Mouse (Mus musculus): Measurements from ENCODE around the gene H2-Oa. TPM values are rescaled to one million over a fixed set of nuclear protein-coding genes. Genes with fewer than 3 reads are reported as not detected.

The H2-Oa gene
- polyA plus RNA-seq, 1 experiment, result 0.04 TPM

- no peaks in the 10 kb centered on the region for H3K36me3 ChIP-seq (ENCODE audit: control insufficient read depth)
- peaks cover 19% of the 10 kb centered on the region for H3K27me3 ChIP-seq (ENCODE audit: control insufficient read depth)
- no peak for TF ChIP-seq TAL1 (IDR thresholded peaks at IDR 0.05; ENCODE audit: low read length)
- no peak for TF ChIP-seq GATA1 (IDR thresholded peaks at IDR 0.05; ENCODE audit: low read length)
- no peak overlapping the region for H3K4me3 ChIP-seq (replicated peaks)
- peaks cover 6% of the 10 kb centered on the region for H3K4me1 ChIP-seq (ENCODE audit: control insufficient read depth)
- no peaks in the 10 kb centered on the region for H3K9me3 ChIP-seq (ENCODE audit: control insufficient read depth, low read length)
These were observed 13.1 kb upstream of the H2-Oa start for GRCm38 (mm10) chr17:34079002-34079401.

- H3K36me3 ChIP-seq (ENCODE audit: control insufficient read depth), result no peaks in the 10 kb centered on the region
- H3K27me3 ChIP-seq (ENCODE audit: control insufficient read depth), result peaks cover 19% of the 10 kb centered on the region
- no peak for TF ChIP-seq GATA1 (IDR thresholded peaks at IDR 0.05; ENCODE audit: low read length)
- no peak for TF ChIP-seq TAL1 (IDR thresholded peaks at IDR 0.05; ENCODE audit: low read length)
- no peak overlapping the region for H3K4me3 ChIP-seq (replicated peaks)
- H3K9me3 ChIP-seq (ENCODE audit: control insufficient read depth, low read length), result no peaks in the 10 kb centered on the region
- peaks cover 6% of the 10 kb centered on the region for H3K4me1 ChIP-seq (ENCODE audit: control insufficient read depth)
These were observed 12.5 kb upstream of the H2-Oa start for GRCm38 (mm10) chr17:34079621-34080020.

DNA sequence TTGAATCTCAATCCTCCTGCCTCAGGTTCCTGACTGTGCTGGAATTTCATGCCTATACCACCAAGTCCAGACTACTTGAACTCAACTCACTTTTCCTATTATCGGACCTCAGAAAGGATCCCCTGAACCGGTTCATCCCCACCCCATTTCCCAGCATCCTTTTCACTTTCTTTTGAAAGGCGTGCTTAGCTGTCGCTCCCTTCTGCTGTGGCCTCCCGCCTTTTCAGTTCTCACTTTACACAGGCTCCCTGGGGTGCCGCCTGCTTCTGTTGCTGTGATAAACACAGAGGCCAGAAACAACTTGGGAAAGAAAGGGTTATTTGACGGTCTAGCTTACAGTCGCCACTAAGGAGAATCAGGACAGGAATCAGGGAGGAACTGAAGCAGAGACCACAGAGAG is 9.0 kb upstream of the H2-Oa start:
- H3K4me1 ChIP-seq (ENCODE audit: control insufficient read depth), result peaks cover 10% of the 10 kb centered on the region
- H3K27me3 ChIP-seq (ENCODE audit: control insufficient read depth), result no peaks in the 10 kb centered on the region
- H3K9me3 ChIP-seq (ENCODE audit: control insufficient read depth, low read length), result no peaks in the 10 kb centered on the region
- no peaks in the 10 kb centered on the region for H3K36me3 ChIP-seq (ENCODE audit: control insufficient read depth)
- no peak overlapping the region for H3K4me3 ChIP-seq (replicated peaks)
- TF ChIP-seq TAL1 (IDR thresholded peaks at IDR 0.05; ENCODE audit: low read length) (no peak), GATA1 (IDR thresholded peaks at IDR 0.05; ENCODE audit: low read length) (no peak)

DNA sequence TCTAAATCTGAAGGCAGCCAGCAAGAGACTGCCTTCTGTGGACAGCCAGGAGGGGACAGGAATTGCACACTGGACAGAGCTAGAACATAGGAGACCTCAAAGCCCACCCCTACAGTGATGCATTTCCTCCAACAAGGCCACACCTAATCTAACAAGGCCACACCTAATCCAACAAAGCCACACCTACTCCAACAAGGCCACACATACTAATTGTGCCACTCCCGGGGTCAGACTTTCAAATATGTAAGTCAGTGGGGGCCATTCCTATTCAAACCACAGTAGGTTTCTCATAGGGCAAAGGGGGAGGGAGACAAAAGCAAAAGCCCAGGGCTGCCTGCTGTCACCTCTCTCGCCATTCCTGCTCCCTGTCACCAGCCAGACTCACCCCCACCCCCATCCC is 4.8 kb upstream of the H2-Oa start:
- Histone ChIP-seq H3K9me3 (ENCODE audit: control insufficient read depth, low read length) (no peaks in the 10 kb centered on the region), H3K4me3 (replicated peaks) (no peak overlapping the region), H3K4me1 (ENCODE audit: control insufficient read depth) (peaks cover 13% of the 10 kb centered on the region), H3K27me3 (ENCODE audit: control insufficient read depth) (peaks cover 2% of the 10 kb centered on the region; the same call in 1 of the 2 replicates), H3K36me3 (ENCODE audit: control insufficient read depth) (no peaks in the 10 kb centered on the region)
- TF ChIP-seq TAL1 (IDR thresholded peaks at IDR 0.05; ENCODE audit: low read length), result no peak
- TF ChIP-seq GATA1 (IDR thresholded peaks at IDR 0.05; ENCODE audit: low read length), result no peak

- no peak for TF ChIP-seq TAL1 (IDR thresholded peaks at IDR 0.05; ENCODE audit: low read length)
- TF ChIP-seq GATA1 (IDR thresholded peaks at IDR 0.05; ENCODE audit: low read length), result no peak
- Histone ChIP-seq H3K9me3 (ENCODE audit: control insufficient read depth, low read length) (no peaks in the 10 kb centered on the region), H3K36me3 (ENCODE audit: control insufficient read depth) (no peaks in the 10 kb centered on the region), H3K4me1 (ENCODE audit: control insufficient read depth) (peaks cover 13% of the 10 kb centered on the region), H3K27me3 (ENCODE audit: control insufficient read depth) (peaks cover 2% of the 10 kb centered on the region; the same call in 1 of the 2 replicates), H3K4me3 (replicated peaks) (no peak overlapping the region)
These were observed 4.0 kb upstream of the H2-Oa start for GRCm38 (mm10) chr17:34088124-34088523.

DNA sequence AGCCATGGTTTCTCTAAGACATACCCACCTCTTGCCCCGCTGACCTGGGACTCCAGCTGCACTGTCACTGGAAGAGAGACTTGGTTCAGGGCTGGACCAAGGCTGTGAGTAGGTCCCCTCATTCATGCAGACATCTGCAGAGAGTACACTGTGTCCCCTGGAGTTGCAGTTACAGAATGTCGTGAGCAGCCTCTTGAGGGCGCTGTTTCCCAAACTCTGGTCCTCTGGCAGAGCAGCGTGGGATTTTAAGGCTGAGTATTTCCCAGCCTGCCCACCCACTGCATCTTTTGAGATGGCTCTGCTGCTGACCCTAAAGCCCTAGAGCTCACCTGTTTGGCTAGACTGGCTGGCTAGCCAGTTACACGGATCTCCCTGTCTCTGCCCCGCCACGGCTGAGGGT is 1.2 kb upstream of the H2-Oa start:
- TF ChIP-seq TAL1 (IDR thresholded peaks at IDR 0.05; ENCODE audit: low read length), result no peak
- TF ChIP-seq GATA1 (IDR thresholded peaks at IDR 0.05; ENCODE audit: low read length), result no peak
- peaks cover 14% of the 10 kb centered on the region for H3K27me3 ChIP-seq (ENCODE audit: control insufficient read depth)
- H3K36me3 ChIP-seq (ENCODE audit: control insufficient read depth), result no peaks in the 10 kb centered on the region
- no peak overlapping the region for H3K4me3 ChIP-seq (replicated peaks)
- peaks cover 27% of the 10 kb centered on the region for H3K4me1 ChIP-seq (ENCODE audit: control insufficient read depth)
- no peaks in the 10 kb centered on the region for H3K9me3 ChIP-seq (ENCODE audit: control insufficient read depth, low read length)

GRCm38 (mm10) chr17:34093199-34093874 is 1.2 kb downstream of the H2-Oa start:
- Histone ChIP-seq H3K4me3 (replicated peaks) (no peak overlapping the region), H3K27me3 (ENCODE audit: control insufficient read depth) (peaks cover 17% of the 10 kb centered on the region), H3K9me3 (ENCODE audit: control insufficient read depth, low read length) (no peaks in the 10 kb centered on the region), H3K4me1 (ENCODE audit: control insufficient read depth) (peaks cover 19% of the 10 kb centered on the region), H3K36me3 (ENCODE audit: control insufficient read depth) (no peaks in the 10 kb centered on the region)
- TF ChIP-seq TAL1 (IDR thresholded peaks at IDR 0.05; ENCODE audit: low read length) (no peak), GATA1 (IDR thresholded peaks at IDR 0.05; ENCODE audit: low read length) (no peak)

- Histone ChIP-seq H3K36me3 (ENCODE audit: control insufficient read depth) (no peaks in the 10 kb centered on the region), H3K9me3 (ENCODE audit: control insufficient read depth, low read length) (no peaks in the 10 kb centered on the region), H3K27me3 (ENCODE audit: control insufficient read depth) (peaks cover 17% of the 10 kb centered on the region), H3K4me1 (ENCODE audit: control insufficient read depth) (peaks cover 22% of the 10 kb centered on the region), H3K4me3 (replicated peaks) (no peak overlapping the region)
- no peak for TF ChIP-seq GATA1 (IDR thresholded peaks at IDR 0.05; ENCODE audit: low read length)
- no peak for TF ChIP-seq TAL1 (IDR thresholded peaks at IDR 0.05; ENCODE audit: low read length)
These were observed 2.3 kb downstream of the H2-Oa start for GRCm38 (mm10) chr17:34094283-34095035.

DNA sequence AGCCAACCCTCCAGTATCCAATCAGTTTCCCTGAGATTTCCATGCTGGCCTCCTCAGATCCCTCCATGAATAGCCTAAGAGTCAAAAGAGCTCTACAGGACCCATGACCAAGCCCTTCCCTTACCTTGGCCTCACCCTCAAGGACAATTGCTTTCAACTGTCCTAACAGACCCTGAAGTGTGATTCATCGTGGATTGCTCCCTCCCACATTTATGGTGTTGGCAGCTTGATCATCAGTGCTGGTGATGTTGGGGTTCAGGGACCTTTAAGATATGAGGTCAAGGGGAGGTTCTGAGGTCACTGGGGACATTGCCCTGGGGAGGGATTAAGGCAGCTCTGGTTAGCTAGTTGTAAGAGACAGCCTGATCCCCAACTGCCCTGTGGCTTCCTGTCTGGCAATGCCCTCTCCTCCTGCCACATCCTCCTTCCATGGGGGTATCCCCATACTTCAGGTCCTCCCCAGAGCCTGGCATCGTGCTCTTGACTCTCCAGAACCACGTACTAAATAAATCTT is 4.4 kb downstream of the H2-Oa start:
- peaks cover 17% of the 10 kb centered on the region for H3K27me3 ChIP-seq (ENCODE audit: control insufficient read depth)
- TF ChIP-seq TAL1 (IDR thresholded peaks at IDR 0.05; ENCODE audit: low read length) (no peak), GATA1 (IDR thresholded peaks at IDR 0.05; ENCODE audit: low read length) (no peak)
- H3K4me3 ChIP-seq (replicated peaks), result no peak overlapping the region
- H3K36me3 ChIP-seq (ENCODE audit: control insufficient read depth), result no peaks in the 10 kb centered on the region
- peaks cover 23% of the 10 kb centered on the region for H3K4me1 ChIP-seq (ENCODE audit: control insufficient read depth)
- no peaks in the 10 kb centered on the region for H3K9me3 ChIP-seq (ENCODE audit: control insufficient read depth, low read length)
